Mouse (Mus musculus) gastrocnemius, postnatal 25 days (tissue): Measurements from ENCODE around the gene Adar. TPM values are rescaled to one million over a fixed set of nuclear protein-coding genes. Genes with fewer than 3 reads are reported as not detected.
"Not testable (repeated sequence)": the region's sequence is repeated elsewhere in the genome, so short reads cannot be mapped to it uniquely, and the experiment has no call there.

Experiments used
- DNase-seq: peaks from one replicate; pipeline ENCODE4 v3.0.0; 2022
- total RNA-seq, 2 experiments: library from RNA; stranded (reverse); gene quantifications; 1 replicate in 1 of 2; 2 replicates in 1 of 2; pipeline ENCODE4 v1.2.3; 2021

Gene Adar
- total RNA-seq, 2 experiments from 2014 or later, result 2.5 to 3.2 TPM

GRCm38 (mm10) chr3:89794616-89795015 lies 79.8 kb downstream of the Adar start:
- DNase-seq, result no peak

GRCm38 (mm10) chr3:89795746-89796145 lies 80.9 kb downstream of the Adar start:
- DNase-seq, result no peak

GRCm38 (mm10) chr3:89796358-89796757 lies 81.5 kb downstream of the Adar start:
- peak; percentile 30 for DNase-seq

GRCm38 (mm10) chr3:89798518-89798917 lies 83.7 kb downstream of the Adar start:
- no peak for DNase-seq

GRCm38 (mm10) chr3:89799476-89799875 lies 84.7 kb downstream of the Adar start:
- DNase-seq, result no peak

- not testable (repeated sequence) for DNase-seq
Measured at GRCm38 (mm10) chr3:89800078-89800477, 85.3 kb downstream of the Adar start.

- DNase-seq, result no peak
Measured at GRCm38 (mm10) chr3:89800774-89801506, 86.1 kb downstream of the Adar start.

- DNase-seq, result no peak
Measured at GRCm38 (mm10) chr3:89801507-89801847, 86.7 kb downstream of the Adar start.

- no peak for DNase-seq
Measured at GRCm38 (mm10) chr3:89802876-89803275, 88.1 kb downstream of the Adar start.

Other genes with a start within 250 kb of the Adar start
- gene Kcnn3, start 194.9 kb upstream of the Adar start, total RNA-seq, result 1 to 10 TPM; 2.5 to 5.8 TPM
- gene Chrnb2, start 49.6 kb downstream of the Adar start, total RNA-seq, result under 1 TPM; 0.11 to 0.13 TPM
- 10 to 100 TPM; 11.8 to 14.9 TPM for gene Ube2q1, start 58.6 kb downstream of the Adar start, total RNA-seq
- gene She, start 116.3 kb downstream of the Adar start, total RNA-seq, result 1 to 10 TPM; 4.2 to 5.0 TPM
- gene Il6ra, start 198.2 kb downstream of the Adar start, total RNA-seq, result 1 to 10 TPM; 3.1 to 4.2 TPM
- 10 to 100 TPM; 14.1 to 15.1 TPM for gene Atp8b2, start 248.5 kb downstream of the Adar start, total RNA-seq